Mouse (Mus musculus): ENCODE results near the gene Dmd. TPM values are rescaled to one million over a fixed set of nuclear protein-coding genes. Genes with fewer than 3 reads are reported as not detected.
A peak's percentile ranks its signal among the peaks of the same experiment; 100 is the strongest.
"Not testable (repeated sequence)": the region's sequence is repeated elsewhere in the genome, so short reads cannot be mapped to it uniquely, and the experiment has no call there.

Gene Dmd
- total RNA-seq (2021) (10 to 100 TPM; 31.3 to 91.4 TPM), polyA plus RNA-seq (2012; rRNA removed) (9.3 and 22.7 TPM in 2 replicates)
- long read RNA-seq, full-length matches to known transcripts: 3 of 12 reads
- long read RNA-seq, partial matches to known transcripts: 2 of 12 reads
- long read RNA-seq, other reads (novel, unspliced or antisense): 7 of 12 reads

DNA sequence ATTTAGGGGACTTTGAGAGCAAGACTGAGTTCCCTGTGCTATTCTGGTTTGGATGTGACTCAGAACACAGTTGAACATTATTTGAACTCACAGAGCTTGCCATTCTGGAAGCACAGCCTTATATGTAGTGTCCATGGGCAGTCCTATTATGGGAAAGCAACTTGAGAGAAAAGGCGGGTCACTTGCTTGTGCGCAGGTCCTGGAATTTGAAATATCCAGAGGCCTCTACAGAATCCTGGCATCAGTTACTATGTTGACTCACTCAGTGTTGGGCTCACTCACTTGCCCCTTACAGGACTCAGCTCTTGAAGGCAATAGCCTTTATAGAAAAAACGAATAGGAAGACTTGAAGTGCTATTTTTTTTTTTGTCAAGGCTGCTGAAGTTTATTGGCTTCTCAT is at the start of gene Dmd:
TSS of gene Dmd (plus strand) at position 241 of the 400 bp plus-strand sequence.
- no peak for DNase-seq

DNA sequence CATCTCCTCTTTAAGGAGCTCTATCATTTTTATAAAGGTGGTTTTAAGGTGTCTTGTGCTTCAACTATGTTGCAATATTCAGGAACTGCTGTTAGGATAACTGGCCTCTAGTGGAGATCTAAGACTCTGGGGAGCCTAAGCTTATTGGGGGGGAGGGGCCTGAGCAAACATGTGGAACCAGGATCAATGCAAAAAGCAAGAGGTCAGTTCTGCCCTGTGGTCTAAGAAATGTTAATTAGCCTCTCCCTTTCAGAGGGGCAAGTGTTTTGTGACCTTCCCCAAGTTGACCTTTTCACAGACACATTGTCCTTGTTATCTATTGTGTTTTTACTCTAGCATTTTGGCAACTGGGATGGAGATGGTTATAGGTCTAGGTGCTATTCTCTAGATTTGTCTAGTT is 47.2 kb upstream of the Dmd start:
- DNase-seq: no peak

DNA sequence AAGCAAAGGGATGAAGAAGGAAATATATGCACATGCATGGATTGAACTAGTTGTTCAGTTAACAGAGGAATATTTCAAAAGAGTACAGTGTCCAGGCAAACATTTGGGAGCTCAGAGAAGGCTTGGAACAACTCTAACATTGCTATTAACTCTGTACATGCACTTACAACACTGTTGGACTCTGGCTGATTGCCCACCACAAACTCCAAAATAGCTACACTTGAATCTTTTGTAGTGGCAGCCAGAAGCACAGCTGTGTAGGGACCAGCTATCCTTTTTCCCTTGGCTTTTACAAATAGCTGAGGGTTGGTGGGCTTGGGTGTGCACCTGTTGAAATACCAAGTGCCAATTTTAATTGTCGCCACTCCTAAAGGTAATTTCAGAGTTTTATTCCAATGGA is 39.0 kb downstream of the Dmd start:
- DNase-seq: no peak

DNA sequence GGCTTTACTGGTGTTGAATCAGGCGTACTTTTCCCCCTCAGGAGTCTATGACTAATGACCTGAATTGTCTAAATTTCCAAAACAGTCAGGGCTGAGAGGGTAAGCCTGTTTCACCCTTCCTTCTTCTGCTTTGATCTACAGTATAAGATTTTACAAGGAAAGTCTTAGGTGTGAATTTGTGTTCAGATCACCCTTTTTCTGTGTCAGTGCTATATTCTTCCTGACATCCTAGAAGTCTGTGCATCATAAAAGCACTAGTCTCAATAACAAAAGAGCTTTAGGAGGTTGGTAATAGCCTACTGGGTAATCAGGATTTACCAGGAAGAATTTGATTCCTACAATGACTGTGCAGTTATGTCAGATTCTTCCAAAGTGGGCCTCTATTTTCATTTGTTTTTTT is 101.5 kb downstream of the Dmd start:
- DNase-seq: no peak

DNA sequence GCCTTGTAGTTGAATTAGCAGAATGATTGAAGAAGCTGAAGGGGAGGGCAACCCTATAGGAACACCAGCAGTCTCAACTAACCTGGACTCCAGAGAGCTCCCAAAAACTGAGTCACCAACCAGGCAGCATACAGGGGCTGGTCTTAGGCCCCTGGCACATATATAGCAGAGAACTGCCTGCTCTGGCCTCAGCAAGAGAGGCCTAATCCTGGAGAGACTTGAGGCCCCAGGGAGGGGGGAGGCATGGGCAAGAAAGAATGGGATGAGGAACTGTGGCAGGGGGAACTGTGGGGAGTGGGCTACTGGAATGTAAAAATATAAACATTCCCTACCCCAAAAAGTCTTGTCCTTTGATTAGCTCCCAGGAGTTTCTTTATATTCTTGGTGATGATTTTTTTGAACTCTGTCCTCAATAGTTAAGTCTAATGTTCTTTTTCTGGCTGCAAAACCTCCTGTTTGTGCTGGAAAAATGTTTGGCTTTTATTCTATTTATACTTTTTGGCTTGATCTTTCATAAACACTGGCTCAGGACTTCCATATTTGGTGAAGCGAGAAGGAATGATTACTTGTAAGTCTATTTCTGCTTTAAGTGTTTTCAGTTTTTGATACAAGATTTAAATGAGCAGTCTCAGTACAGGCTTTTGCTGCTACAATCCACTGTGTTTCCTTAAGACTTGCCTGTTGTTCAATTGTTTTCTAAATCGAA is 167.7 kb downstream of the Dmd start:
- no peak for DNase-seq

DNA sequence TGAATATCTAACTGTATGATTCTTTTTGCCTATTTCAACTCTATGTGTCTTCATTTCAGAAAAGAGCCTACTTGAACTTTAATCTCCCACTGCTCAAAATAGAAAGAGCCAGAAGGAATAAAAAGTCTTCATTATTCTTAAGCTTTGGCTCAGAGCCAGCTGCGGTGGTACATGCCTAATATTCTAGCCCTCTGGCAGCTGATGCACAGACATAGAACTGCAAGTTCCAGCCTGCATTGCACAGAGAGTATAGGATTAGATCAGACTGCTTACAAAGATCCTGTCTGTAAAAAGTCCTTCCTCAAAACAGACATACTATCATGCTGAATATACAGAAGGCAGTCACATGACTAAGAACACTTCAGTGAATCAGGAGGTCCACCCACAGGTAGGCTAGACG is 168.5 kb downstream of the Dmd start:
- no peak for DNase-seq

DNA sequence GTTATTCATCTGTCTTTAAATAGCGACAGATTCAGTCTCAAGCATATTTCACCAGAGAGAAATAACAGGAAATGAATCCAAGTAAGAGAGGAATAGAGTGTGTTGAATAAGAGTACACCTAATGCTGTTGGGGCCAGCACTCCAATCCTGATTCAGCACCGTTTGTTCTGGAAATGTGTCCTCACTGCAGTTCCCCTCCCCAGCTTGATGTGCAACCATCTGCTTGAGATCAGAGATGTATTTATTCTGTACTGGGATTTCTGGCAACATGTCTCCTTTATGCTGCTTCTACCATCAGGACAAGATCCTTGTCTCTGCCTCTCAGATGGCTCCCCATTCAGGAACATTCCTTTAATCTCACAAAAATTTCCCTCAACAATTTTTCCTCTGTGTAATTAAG is 271.9 kb downstream of the Dmd start:
- DNase-seq: no peak

DNA sequence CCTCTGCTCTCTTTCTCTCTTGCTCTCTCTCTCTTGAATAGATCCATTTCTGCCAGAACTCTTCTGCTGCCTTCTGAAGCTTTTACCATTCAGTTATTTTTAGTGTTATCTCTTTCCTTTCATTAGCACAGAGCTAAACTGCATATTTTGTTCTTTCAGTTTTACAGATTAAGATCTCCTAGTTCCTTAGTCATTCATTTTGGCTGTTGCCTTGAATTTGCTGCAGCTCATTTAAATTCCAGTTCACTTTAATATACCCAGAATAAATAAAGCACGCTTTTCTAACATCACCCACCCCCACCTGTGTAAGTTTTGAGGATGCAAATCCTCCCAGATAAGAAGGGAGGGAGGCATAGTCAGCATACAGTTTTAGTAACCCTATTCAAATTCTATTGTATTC is 272.4 kb downstream of the Dmd start:
- DNase-seq: no peak

DNA sequence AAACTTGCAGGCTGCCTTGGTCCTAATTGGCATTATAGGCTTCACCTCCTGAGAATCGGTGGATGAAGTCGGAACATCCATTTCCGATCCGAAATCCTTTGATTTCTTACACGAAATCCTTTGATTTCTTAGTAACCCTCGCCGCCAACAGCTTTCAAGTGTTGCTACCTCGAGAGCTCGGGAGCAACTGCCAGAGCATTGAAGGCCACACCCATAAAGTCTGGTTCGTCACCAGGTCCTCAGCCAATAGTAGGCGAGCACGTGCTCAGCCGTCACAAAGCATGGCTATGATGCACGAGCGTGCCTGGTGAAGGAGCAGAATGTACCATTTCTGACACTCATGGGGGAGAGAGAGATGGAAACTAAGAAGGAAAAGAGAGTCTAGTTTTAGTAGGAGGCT is 538.9 kb downstream of the Dmd start, which contains the start of gene Tsga8:
TSS of gene Tsga8 (minus strand) at position 327 of the 400 bp plus-strand sequence.
- no peak for DNase-seq

DNA sequence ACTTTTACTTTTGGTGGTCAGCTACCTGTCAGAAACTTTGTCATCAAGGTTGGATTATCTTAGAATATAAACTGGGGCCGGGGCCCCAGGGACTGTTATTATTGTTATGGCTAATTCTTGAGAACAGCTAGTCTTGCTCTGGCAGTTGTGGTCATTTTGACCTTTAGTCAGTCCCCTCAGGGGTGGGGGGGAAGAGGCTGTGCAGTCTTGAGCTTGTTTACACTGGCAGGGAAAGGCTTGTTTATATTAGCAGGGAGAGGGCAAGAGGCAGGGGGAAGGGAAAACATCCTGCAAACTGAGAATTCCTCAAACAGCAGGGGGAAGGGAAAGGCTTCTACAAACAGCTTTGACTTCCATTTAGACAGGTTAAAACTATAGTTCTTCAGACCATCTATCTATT is 726.3 kb downstream of the Dmd start:
- DNase-seq: no peak

DNA sequence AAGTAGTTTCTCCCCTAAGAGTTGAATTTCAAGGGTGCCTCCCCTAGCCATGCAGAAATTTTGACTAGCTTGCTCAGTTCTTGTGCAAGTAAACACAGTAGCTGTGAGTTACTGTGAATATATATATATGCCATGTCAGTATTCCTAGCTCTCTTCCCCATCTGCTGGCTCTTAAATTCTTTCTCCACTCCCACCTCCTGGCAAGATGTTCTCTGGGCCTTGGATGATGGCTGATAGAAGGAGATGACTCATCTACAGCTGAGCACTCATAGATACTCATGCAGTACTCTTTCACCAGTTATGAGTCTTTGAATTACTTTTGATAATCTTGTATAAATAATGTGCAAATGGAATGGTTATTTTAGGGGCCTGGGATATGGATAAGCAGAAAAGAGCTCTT is 737.9 kb downstream of the Dmd start:
- DNase-seq: no peak

DNA sequence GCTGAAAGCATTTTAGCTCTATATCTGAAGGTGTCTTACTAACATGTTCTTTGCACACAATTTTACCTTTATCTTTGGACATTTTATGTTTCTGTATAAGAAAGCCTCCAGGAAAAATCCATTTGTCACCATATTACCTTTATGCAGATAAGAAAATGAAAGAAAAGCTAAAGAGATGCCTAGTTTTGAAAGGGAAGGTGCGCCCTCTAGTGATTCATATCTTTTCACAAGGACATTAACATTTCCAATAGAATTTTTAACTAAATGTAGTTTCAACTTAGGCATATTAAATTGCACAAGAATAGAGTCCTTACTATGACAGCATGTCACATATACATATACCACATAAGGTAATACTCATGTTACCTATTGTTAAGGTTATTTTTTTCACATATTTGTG is 791.9 kb downstream of the Dmd start:
- no peak for DNase-seq

DNA sequence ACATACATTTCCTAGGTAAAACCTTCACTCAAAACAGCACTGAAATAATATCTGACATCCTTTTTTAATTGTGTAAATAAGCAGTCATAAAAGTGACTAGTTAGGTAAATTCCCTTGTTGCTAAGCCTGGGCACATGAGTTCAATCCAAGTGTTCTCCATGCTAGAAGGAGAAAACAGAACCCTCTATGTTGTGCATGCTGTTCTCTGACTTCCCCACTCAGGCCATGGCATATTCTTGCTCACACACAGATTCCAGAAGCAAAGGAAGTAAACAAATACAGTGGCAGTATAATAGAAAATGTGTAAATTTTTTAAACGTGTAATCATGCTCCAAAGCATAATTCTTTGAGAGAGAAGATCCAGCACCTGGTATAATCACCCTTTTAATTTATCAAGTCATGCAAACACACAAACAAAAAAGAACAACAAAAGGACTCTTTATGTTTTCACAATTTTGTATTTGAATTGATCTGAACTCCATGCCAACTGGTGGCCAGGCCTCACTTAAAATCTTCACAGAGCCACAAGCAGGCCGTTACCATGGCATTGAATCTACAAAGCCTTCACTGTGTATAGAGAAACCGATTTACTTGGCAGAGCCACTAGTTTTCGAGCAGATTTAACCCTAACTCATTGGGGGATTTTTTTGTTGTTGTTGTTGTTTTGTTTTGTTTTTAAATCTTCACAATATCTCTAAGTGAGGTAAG is 797.8 kb downstream of the Dmd start:
- DNase-seq: no peak

DNA sequence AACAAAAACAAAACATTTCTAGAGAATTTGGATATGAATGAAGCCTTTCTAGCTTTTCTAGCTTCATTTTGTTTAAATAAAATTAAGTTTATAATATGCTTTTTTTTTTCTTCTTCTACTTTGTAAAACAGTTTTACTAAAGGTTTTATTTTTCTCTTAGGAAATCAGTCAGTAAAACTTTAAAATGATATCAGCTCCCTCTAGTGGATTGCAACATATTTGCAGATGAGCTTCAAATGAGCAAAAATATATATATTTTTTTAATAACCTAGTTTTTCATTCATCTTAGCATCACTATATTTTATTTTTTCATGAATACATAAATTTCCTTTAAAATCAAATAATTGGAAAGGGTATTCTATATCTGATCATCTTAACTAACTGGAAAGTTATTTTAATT is 838.7 kb downstream of the Dmd start:
- no peak for DNase-seq

DNA sequence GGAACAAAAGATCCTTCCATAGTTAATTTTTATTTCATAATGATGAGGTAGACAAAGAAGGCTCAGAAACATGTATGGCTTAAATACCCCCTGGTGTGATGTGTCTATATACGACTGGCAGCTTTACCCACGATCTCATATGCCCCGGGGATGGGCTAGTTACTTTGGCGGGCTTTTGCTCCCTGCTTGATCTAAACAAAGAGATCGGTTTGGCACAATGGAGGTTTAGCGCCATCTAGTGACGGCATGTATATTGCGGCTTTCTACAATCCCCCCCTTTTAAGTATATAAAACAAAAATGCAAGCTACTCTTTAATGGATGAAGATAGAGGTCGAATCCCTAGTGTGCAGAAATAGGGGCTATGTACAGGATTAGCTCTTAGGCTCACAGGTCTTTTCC is 918.8 kb downstream of the Dmd start:
- DNase-seq: not testable (repeated sequence)

DNA sequence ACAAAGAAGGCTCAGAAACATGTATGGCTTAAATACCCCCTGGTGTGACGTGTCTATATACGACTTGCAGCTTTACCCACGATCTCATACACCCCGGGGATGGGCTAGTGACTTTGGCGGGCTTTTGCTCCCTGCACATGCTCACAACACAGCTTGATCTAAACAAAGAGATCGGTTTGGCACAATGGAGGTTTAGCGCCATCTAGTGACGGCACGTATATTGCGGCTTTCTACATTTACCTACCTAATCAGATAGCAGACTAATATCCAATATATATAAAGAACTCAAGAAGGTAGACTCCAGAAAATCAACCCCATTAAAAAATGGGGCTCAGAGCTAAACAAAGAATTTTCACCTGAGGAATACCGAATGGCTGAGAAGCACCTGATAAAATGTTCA is 926.7 kb downstream of the Dmd start:
- DNase-seq: not testable (repeated sequence)

DNA sequence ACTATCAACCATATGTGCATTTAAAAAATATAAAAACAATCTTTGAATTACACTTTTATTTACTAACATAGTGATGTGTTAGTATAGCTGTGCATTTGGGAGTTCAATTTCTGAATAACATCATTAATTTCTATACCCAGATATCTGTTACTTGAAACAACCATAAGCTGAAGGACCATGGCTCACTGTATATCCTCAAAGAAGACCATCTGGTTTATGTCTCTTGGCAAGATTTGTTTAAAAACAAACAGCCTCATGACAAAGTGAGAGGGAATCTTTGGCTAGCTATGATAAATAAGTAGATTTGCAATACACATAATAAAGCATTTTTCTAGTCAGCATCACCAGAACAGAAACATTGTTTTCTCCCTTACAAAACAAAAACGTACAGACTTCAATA is 1027.2 kb downstream of the Dmd start:
- DNase-seq: no peak

DNA sequence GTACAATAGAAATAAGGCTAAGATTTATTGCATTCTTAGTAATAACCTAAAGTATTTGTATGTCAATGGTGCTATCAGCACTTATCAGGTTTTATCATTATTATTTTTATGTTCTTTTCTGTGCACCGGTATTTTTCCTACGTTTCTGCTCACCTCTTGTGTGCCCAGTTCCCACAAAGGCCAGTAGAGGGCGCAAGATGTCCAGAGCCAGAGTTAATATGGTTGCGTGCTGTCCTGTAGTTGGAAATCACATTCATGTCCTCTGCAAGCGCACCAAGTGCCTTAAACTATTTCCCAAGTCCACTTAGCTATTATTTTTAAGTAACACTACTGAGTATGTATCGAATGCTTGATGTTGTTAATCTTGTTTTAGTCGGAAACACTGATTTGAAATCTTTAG is 1052.6 kb downstream of the Dmd start:
- DNase-seq: peak; percentile 5

DNA sequence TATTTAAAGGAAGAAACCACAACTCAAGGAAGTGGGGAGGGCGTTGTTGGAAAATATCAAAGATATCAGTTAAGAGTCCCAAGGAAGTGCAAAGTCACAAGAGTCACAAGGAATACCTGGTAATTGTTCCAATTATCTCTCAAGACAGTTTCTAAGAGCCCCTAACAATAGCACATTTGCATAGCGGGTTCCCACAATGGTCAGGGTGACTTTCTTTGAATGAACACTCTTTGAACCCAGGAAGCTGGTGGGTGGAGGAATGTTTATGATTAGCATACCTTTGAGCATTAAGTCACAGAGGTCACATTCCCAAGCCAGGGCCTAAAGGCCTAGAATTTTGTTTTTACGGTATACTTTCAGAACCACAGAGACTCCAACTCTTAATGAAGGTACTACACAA is 1113.8 kb downstream of the Dmd start:
- DNase-seq: not testable (repeated sequence)

DNA sequence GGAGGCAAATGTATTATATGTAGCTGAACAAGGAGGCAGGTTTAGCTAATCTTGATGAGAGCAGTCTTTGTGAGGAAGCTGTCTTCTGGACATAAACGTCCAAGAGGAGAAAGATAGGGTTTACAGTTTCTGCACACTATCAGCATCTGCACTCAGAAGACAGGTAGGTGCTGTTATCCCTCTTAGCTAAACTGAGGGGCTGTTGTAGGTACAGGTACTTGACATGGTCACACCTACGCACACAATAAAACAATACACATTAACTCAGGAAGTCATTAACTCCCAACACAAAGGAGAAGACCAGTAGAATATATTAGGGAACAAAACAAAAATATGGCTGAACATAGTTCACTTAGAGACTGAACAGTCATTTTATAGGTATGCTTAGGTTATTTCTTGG is 1217.2 kb downstream of the Dmd start:
- no peak for DNase-seq

DNA sequence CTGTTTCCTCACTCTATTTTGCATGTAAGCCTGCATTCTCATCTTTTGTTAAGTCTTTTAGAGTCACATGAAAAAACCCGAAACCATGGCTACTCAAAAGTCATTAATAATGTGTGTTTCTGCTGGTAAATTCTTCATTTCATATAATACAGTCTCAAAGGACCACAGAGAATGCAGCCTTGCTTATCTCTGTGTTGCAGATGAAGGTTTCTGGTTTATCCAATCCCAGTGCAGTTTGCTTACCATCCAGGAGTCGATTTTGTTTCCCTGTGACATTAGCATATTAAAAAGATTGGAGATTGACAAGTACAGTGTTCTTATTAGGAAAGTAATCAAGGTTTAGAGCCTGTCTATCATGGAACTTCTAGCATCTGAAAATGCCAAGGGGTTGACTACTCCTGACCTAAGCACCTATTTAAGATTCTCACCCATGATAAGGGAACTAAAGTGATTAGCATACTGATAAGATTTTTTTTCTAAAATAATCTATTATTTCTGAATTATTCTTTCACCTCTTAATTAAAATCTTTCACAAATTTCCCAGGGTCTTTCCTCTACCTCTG is 1292.7 kb downstream of the Dmd start:
- no peak for DNase-seq

DNA sequence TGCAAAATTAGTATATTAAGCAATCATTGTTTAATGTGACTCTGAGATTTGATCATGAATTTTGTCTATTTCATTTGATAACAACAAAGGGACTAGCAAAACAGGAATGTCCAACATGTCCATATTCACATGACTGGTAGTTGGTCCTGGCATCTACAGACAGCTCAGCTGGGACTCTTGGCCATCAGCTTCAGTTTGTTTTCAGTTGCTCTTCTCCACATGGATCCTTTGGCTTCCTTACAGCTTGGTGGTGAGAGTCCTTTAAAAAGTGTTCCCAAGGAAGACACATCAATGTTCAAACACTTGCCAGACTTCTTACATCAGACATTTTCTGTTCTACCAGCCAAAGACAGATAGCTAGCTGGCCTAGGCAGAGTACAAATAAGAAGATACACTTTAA is 1381.9 kb downstream of the Dmd start:
- no peak for DNase-seq

DNA sequence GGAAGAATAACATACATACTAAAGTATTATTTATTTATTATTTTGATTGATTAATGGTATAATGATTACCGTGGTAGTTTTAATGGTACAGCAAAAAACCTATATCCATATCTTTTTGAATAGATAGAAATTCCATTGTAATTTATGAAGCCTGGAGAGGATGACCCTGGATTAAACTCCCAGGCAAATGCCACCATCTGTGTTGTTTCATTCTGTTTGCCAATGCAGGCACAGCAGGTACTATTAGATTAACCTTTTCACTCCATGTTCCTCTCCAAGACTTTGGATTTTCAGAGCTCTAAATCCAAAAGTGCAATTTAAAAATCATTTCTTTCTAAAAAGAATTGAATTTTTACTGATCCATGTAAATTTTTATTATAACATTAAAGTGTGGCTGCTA is 1383.5 kb downstream of the Dmd start:
- DNase-seq: no peak

All from adrenal gland, adult 2 months (tissue).